Mouse (Mus musculus) myocyte (in vitro differentiated cells): ENCODE measurements around the gene C2cd2.

ENCODE experiments used
- CEBPB ChIP-seq: IDR thresholded peaks from 2 replicates; pipeline ENCODE4 v1.6.1; 2011; ENCODE audit warnings: mild to moderate bottlenecking, moderate library complexity; ENCODE audit not compliant: poor library complexity, insufficient read depth, severe bottlenecking
- MYOD1 ChIP-seq, 3 experiments: IDR thresholded peaks; one replicate each; pipeline ENCODE4 v1.6.1; 2011; ENCODE audit warnings: control low read depth in 2 of 3, low read depth in 2 of 3, mild to moderate bottlenecking in 2 of 3, moderate library complexity in 1 of 3; ENCODE audit not compliant: insufficient read length in 2 of 3, control insufficient read depth in 1 of 3
- MYOG ChIP-seq, 3 experiments: IDR thresholded peaks; one replicate each; pipeline ENCODE4 v1.6.1; 2011; ENCODE audit warnings: control low read depth in 2 of 3, low read depth in 2 of 3, mild to moderate bottlenecking in 2 of 3; ENCODE audit not compliant: insufficient read length in 2 of 3, control insufficient read depth in 1 of 3, insufficient read depth in 1 of 3
- POLR2A ChIP-seq: IDR thresholded peaks from one replicate; pipeline ENCODE4 v1.6.1; 2011; ENCODE audit warnings: low read depth, mild to moderate bottlenecking, control low read depth, moderate library complexity; ENCODE audit not compliant: insufficient read length
- POLR2AphosphoS2 ChIP-seq: IDR thresholded peaks from one replicate; pipeline ENCODE4 v1.6.1; 2011; ENCODE audit warnings: low read depth, control low read depth; ENCODE audit not compliant: insufficient read length
- SRF ChIP-seq: IDR thresholded peaks from one replicate; pipeline ENCODE4 v1.6.1; 2011; ENCODE audit warnings: low read depth; ENCODE audit not compliant: control insufficient read depth, insufficient read length
- TCF3 ChIP-seq: IDR thresholded peaks from one replicate; pipeline ENCODE4 v1.6.1; 2011; ENCODE audit warnings: low read depth, control low read depth; ENCODE audit not compliant: insufficient read length
- USF1 ChIP-seq: IDR thresholded peaks from one replicate; pipeline ENCODE4 v1.6.1; 2011; ENCODE audit warnings: low read depth, mild to moderate bottlenecking, control low read depth, moderate library complexity

- TF ChIP-seq POLR2AphosphoS2 (no peak), POLR2A (no peak), SRF (no peak), MYOG (IDR thresholded peaks at IDR 0.05; ENCODE audit: control insufficient read depth in 1 of 3, insufficient read depth in 1 of 3, insufficient read length in 2 of 3, low read depth in 2 of 3) (no peak), CEBPB (no peak), TCF3 (no peak), USF1 (no peak), MYOD1 (IDR thresholded peaks at IDR 0.05; ENCODE audit: control insufficient read depth in 1 of 3, insufficient read length in 2 of 3, low read depth in 2 of 3) (no peak)
Measured at GRCm38 (mm10) chr16:97909356-97909755, 53.0 kb downstream of the C2cd2 start.
